Mouse (Mus musculus) stomach, embryonic 14.5 days (tissue): ENCODE measurements around the gene Ankrd35. TPM values are rescaled to one million over a fixed set of nuclear protein-coding genes. Genes with fewer than 3 reads are reported as not detected.

Experiments used
- ATAC-seq: fragments of 200-750 bp; cut with Nextera tagmentation; 2 replicates; pipeline ENCODE4 v1.8.0; 2017; ENCODE audit warnings: low read depth, moderate TSS enrichment; ENCODE audit not compliant: insufficient number of reproducible peaks, insufficient read depth, low FRiP score
- H3K27ac ChIP-seq: fragments of 300-500 bp; sonication (generic); 2 replicates; pipeline ENCODE4 v1.5.1; 2014; ENCODE audit warnings: mild to moderate bottlenecking, low read length, moderate library complexity, mixed read lengths
- H3K27me3 ChIP-seq: fragments of 300-500 bp; sonication (generic); 2 replicates; pipeline ENCODE4 v1.6.1; 2014; ENCODE audit warnings: low read length, control low read depth, mixed read lengths; ENCODE audit not compliant: control insufficient read depth, insufficient read depth
- H3K36me3 ChIP-seq: fragments of 300-500 bp; sonication (generic); 2 replicates; pipeline ENCODE4 v1.6.1; 2014; ENCODE audit warnings: mild to moderate bottlenecking, control low read depth, low read length, moderate library complexity, mixed read lengths; ENCODE audit not compliant: control insufficient read depth, insufficient read depth
- H3K4me1 ChIP-seq: fragments of 300-500 bp; sonication (generic); 2 replicates; pipeline ENCODE4 v1.6.1; 2014; ENCODE audit warnings: low read length, control low read depth, mixed read lengths; ENCODE audit not compliant: control insufficient read depth, insufficient read depth
- H3K4me2 ChIP-seq: fragments of 300-500 bp; sonication (generic); replicated peaks from 2 replicates; pipeline ENCODE4 v1.6.1; 2014; ENCODE audit warnings: low read depth, low read length, control low read depth
- H3K4me3 ChIP-seq: fragments of 300-500 bp; sonication (generic); 2 replicates; pipeline ENCODE4 v1.5.1; 2014; ENCODE audit warnings: low read depth, low read length, control low read depth
- H3K9ac ChIP-seq: fragments of 300-500 bp; sonication (generic); replicated peaks from 2 replicates; pipeline ENCODE4 v1.6.1; 2014; ENCODE audit warnings: low read depth, mild to moderate bottlenecking, control low read depth, low read length, moderate library complexity, mixed read lengths
- H3K9me3 ChIP-seq: fragments of 300-500 bp; sonication (generic); 2 replicates; pipeline ENCODE4 v1.6.1; 2016; ENCODE audit warnings: low read depth, low read length, control low read depth; ENCODE audit not compliant: control insufficient read depth
- WGBS: fragments of 180-500 bp; shearing (Covaris S2); extraction: QIAGEN DNeasy Blood & Tissue Kit; methylation state at CpG from one replicate; pipeline ENCODE4 v1.1.7; 2014; 5-methylcytosine and 5-hydroxymethylcytosine counted together
- polyA plus RNA-seq: library from polyadenylated mRNA; unstranded; fragments of >200 nt; fragmentation: Nextera tagmentation; extraction: Ambion mirVana; gene quantifications from 2 replicates; pipeline ENCODE4 v1.2.1, GENCODE M21; 2014

The Ankrd35 gene
- polyA plus RNA-seq, 1 experiment from 2014 or later = 0.82 TPM

- H3K27ac ChIP-seq = no peak overlapping the region
- no peaks in the 10 kb centered on the region for H3K27me3 ChIP-seq
- no peak overlapping the region for H3K4me3 ChIP-seq
- WGBS = 91% methylated on average over 5 of the region's 5 CpGs
- ATAC-seq = no peak
- H3K9me3 ChIP-seq = no peaks in the 10 kb centered on the region
- H3K36me3 ChIP-seq = no peaks in the 10 kb centered on the region
- H3K4me1 ChIP-seq = peaks cover 12% of the 10 kb centered on the region
- no peak overlapping the region for H3K9ac ChIP-seq
- H3K4me2 ChIP-seq = no peak overlapping the region
Measured at GRCm38 (mm10) chr3:96666916-96667315, 3.0 kb upstream of the Ankrd35 start.

GRCm38 (mm10) chr3:96667316-96667715 is 2.6 kb upstream of the Ankrd35 start:
- Histone ChIP-seq H3K4me1 (peaks cover 12% of the 10 kb centered on the region), H3K9me3 (no peaks in the 10 kb centered on the region), H3K4me3 (no peak overlapping the region), H3K27me3 (no peaks in the 10 kb centered on the region), H3K4me2 (no peak overlapping the region), H3K36me3 (no peaks in the 10 kb centered on the region), H3K27ac (no peak overlapping the region), H3K9ac (no peak overlapping the region)
- ATAC-seq = no peak
- WGBS = 49% methylated on average over 1 of the region's 1 CpGs

- Histone ChIP-seq H3K36me3 (no peaks in the 10 kb centered on the region), H3K4me2 (no peak overlapping the region), H3K9ac (no peak overlapping the region), H3K27ac (no peak overlapping the region), H3K4me1 (peaks cover 12% of the 10 kb centered on the region), H3K9me3 (no peaks in the 10 kb centered on the region), H3K4me3 (no peak overlapping the region), H3K27me3 (no peaks in the 10 kb centered on the region)
- no peak for ATAC-seq
- WGBS = 91% methylated on average over 5 of the region's 5 CpGs
Measured at GRCm38 (mm10) chr3:96668424-96669067, 1.4 kb upstream of the Ankrd35 start.

- Histone ChIP-seq H3K9me3 (no peaks in the 10 kb centered on the region), H3K9ac (no peak overlapping the region), H3K4me3 (no peak overlapping the region), H3K36me3 (no peaks in the 10 kb centered on the region), H3K27me3 (no peaks in the 10 kb centered on the region), H3K27ac (no peak overlapping the region), H3K4me1 (peaks cover 9% of the 10 kb centered on the region; the same call in 1 of the 2 replicates), H3K4me2 (no peak overlapping the region)
- ATAC-seq = no peak
- 89% methylated on average over 5 of the region's 5 CpGs for WGBS
Measured at GRCm38 (mm10) chr3:96671519-96671918, 1.6 kb downstream of the Ankrd35 start.

- no peak overlapping the region for H3K4me3 ChIP-seq
- H3K4me1 ChIP-seq = peaks cover 9% of the 10 kb centered on the region; the same call in 1 of the 2 replicates
- ATAC-seq = no peak
- no peak overlapping the region for H3K27ac ChIP-seq
- H3K9me3 ChIP-seq = no peaks in the 10 kb centered on the region
- no peaks in the 10 kb centered on the region for H3K27me3 ChIP-seq
- H3K9ac ChIP-seq = no peak overlapping the region
- no peaks in the 10 kb centered on the region for H3K36me3 ChIP-seq
- WGBS = 68% methylated on average over 4 of the region's 4 CpGs
- no peak overlapping the region for H3K4me2 ChIP-seq
Measured at GRCm38 (mm10) chr3:96673514-96673913, 3.6 kb downstream of the Ankrd35 start.

GRCm38 (mm10) chr3:96674442-96674841 is 4.5 kb downstream of the Ankrd35 start:
- Histone ChIP-seq H3K27me3 (no peaks in the 10 kb centered on the region), H3K9ac (no peak overlapping the region), H3K4me3 (no peak overlapping the region), H3K4me1 (peaks cover 9% of the 10 kb centered on the region; the same call in 1 of the 2 replicates), H3K36me3 (no peaks in the 10 kb centered on the region), H3K9me3 (no peaks in the 10 kb centered on the region), H3K4me2 (no peak overlapping the region), H3K27ac (peak overlapping the region; percentile 52; the same call in 1 of the 2 replicates)
- ATAC-seq = no peak
- 24% methylated on average over 8 of the region's 8 CpGs for WGBS

- Histone ChIP-seq H3K27me3 (no peaks in the 10 kb centered on the region), H3K4me3 (no peak overlapping the region), H3K27ac (no peak overlapping the region; the same call in 1 of the 2 replicates), H3K36me3 (no peaks in the 10 kb centered on the region), H3K4me2 (no peak overlapping the region), H3K9me3 (no peaks in the 10 kb centered on the region), H3K9ac (no peak overlapping the region), H3K4me1 (peaks cover 9% of the 10 kb centered on the region; the same call in 1 of the 2 replicates)
- ATAC-seq = no peak
- WGBS = 85% methylated on average over 3 of the region's 3 CpGs
Measured at GRCm38 (mm10) chr3:96675171-96675570, 5.2 kb downstream of the Ankrd35 start.

GRCm38 (mm10) chr3:96675690-96676089 is 5.8 kb downstream of the Ankrd35 start:
- WGBS = 46% methylated on average over 3 of the region's 3 CpGs
- Histone ChIP-seq H3K36me3 (no peaks in the 10 kb centered on the region), H3K4me3 (no peak overlapping the region), H3K4me2 (no peak overlapping the region), H3K9me3 (no peaks in the 10 kb centered on the region), H3K27me3 (no peaks in the 10 kb centered on the region), H3K27ac (no peak overlapping the region; the same call in 1 of the 2 replicates), H3K9ac (no peak overlapping the region), H3K4me1 (0 out of 2 replicates have a peak, but pooled peaks cover 4% of the 10 kb centered on the region)
- no peak for ATAC-seq

GRCm38 (mm10) chr3:96678456-96678855 is 8.5 kb downstream of the Ankrd35 start:
- ATAC-seq = no peak
- WGBS = 68% methylated on average over 7 of the region's 7 CpGs
- H3K27ac ChIP-seq = peak overlapping the region; percentile 21; the same call in 1 of the 2 replicates

More at GRCm38 (mm10) chr3:96678456-96678855, 8.5 kb downstream of the Ankrd35 start:
- no peak overlapping the region for H3K9ac ChIP-seq
- H3K4me1 ChIP-seq = 0 out of 2 replicates have a peak, but pooled peaks cover 4% of the 10 kb centered on the region
- H3K27me3 ChIP-seq = no peaks in the 10 kb centered on the region
- no peak overlapping the region for H3K4me2 ChIP-seq
- no peak overlapping the region for H3K4me3 ChIP-seq
- H3K36me3 ChIP-seq = no peaks in the 10 kb centered on the region
- H3K9me3 ChIP-seq = no peaks in the 10 kb centered on the region
